Mouse (Mus musculus) gastrocnemius, adult 2 months (tissue): Measurements from ENCODE around the gene Slc35c1. TPM values are rescaled to one million over a fixed set of nuclear protein-coding genes. Genes with fewer than 3 reads are reported as not detected.

Experiments used
- DNase-seq: peaks from one replicate; pipeline ENCODE4 v3.0.0; 2022
- H3K27ac ChIP-seq: fragments of 200-600 bp; 2 replicates; pipeline ENCODE4 v1.8.1; 2022; ENCODE audit warnings: mild to moderate bottlenecking
- H3K4me3 ChIP-seq: fragments of 200-600 bp; 2 replicates; pipeline ENCODE4 v1.8.1; 2022; ENCODE audit warnings: mild to moderate bottlenecking, moderate library complexity
- CTCF ChIP-seq: fragments of 200-600 bp; IDR thresholded peaks from 2 replicates; pipeline ENCODE4 v1.8.1; 2022; ENCODE audit warnings: antibody characterized with exemption, mild to moderate bottlenecking, moderate library complexity
- intact Hi-C: fragments of 180-260 bp; cut with DNase I; formaldehyde crosslinking; loops from one replicate; pipeline ENCODE4 v1.15.1; 2025
- total RNA-seq, 2 experiments: library from RNA; stranded (reverse); gene quantifications; 2 replicates each; pipeline ENCODE4 v1.2.3; 2021

Gene Slc35c1
- total RNA-seq, 2 experiments from 2014 or later = 4.9 to 5.1 TPM

DNA sequence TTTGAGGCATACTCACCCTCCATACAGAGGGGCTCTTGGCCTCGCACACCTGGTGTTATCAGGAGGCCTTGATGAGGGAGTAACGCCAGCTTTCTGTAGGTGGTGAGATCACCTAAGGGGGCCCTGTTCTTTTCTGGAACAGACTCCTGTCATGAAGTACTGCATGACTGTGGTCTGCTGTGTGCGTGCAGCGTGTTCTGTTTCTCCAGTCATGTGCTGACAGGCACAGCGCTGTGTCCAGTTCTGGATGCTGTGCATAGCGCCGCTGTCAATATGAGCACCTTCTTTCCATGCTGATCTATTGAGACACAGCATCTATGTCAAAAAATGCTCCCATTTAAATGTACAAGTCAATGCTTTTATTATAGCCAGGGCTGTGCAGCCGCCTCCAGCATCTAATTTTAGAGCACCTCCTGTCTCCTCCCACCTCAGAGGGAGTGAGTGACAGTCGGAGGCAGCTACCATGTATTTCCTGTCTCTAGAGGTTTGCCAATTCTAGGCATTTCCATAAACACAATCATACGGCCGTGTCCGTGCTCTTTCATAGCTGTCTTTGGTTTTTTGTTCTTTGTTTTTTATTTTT is 17.8 kb downstream of the Slc35c1 start:
- no peak overlapping the region for H3K27ac ChIP-seq
- no peak overlapping the region for H3K4me3 ChIP-seq
- no peak for TF ChIP-seq CTCF
- peak; percentile 18 for DNase-seq
- intact Hi-C loops = no loop called here

- no peak for DNase-seq
- Histone ChIP-seq H3K27ac (no peak overlapping the region), H3K4me3 (no peak overlapping the region)
- intact Hi-C loops = no loop called here
- no peak for TF ChIP-seq CTCF
Measured at GRCm38 (mm10) chr2:92440432-92440831, 19.9 kb downstream of the Slc35c1 start.

DNA sequence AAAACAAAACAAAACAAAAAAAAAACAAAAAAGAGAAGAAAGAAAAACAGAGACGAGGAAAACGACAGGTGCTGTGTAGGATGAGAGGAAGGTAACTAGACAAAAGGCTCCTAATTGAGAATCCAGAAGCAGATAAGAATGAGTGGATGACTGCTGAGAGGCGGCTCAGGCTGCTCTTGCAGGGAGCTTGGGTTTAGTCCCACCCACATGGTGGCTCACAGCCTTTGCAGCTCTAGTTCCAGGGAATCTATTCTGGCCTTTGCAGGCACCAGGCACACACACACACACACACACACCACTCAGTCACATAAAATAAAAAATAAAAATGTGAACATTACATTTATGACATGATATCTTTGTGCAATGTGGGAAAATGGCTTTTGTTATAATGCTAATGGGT is 21.8 kb downstream of the Slc35c1 start:
- intact Hi-C loops = loop anchor here (1.0 to 5.0 kb wide), 5 partner anchors 86 to 451 kb away; no protein-coding TSS in a partner anchor
- DNase-seq = no peak
- TF ChIP-seq CTCF = no peak
- Histone ChIP-seq H3K27ac (no peak overlapping the region), H3K4me3 (no peak overlapping the region)

DNA sequence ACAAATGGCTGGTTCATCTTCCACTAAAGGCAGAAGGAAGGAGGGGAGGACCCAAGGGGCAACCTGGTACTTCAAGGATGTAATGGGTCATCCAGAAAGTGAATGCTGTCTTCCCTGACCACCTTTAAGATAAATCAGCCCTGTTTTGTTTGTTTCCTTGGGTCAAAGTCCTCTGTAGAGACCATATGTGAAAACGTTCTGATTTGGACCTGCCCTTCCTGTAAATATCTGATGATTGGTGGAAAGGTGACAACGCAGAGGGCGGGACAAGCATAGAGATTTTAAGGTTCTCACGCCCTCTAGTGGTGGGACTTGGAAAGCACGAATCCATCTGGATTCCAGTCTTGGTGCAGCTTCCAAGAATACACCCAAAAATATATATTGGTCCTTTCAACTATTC is 22.5 kb downstream of the Slc35c1 start:
- peak; percentile 95 for TF ChIP-seq CTCF
- Histone ChIP-seq H3K4me3 (peak overlapping the region; percentile 50; the same call in 1 of the 2 replicates), H3K27ac (peak overlapping the region; percentile 72)
- intact Hi-C loops = loop anchor here (1.0 to 5.0 kb wide), 6 partner anchors 63 to 451 kb away; partner anchors contain the start of genes Large2 and Pex16
- DNase-seq = peak; percentile 85

DNA sequence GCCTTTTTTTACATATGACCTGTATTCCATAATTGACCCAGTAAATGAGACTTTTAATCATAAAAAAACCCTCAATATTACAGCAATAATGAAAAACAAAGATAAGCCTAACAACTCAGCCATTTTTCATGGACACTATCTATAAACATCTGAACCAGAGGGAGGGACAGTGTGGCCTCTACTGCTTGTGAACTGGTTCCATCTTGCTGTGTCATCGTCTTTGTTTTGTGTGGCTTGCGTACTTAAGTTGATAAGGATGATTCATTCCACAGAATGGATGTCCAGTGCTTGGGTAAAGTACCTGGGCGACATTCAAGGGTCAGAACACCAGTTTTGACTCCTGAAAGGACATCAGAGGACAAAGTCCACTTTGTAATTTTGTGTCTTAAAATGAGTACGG is 23.0 kb downstream of the Slc35c1 start:
- intact Hi-C loops = loop anchor here (2.0 to 5.0 kb wide), 5 partner anchors 63 to 450 kb away; partner anchors contain the start of genes Large2 and Pex16
- H3K4me3 ChIP-seq = no peak overlapping the region
- TF ChIP-seq CTCF = no peak
- DNase-seq = no peak
- H3K27ac ChIP-seq = peak overlapping the region; percentile 72

GRCm38 (mm10) chr2:92435023-92435422 is 25.3 kb downstream of the Slc35c1 start:
- Histone ChIP-seq H3K27ac (peak overlapping the region; percentile 97), H3K4me3 (peak overlapping the region; percentile 84)
- TF ChIP-seq CTCF = no peak
- DNase-seq = no peak
- intact Hi-C loops = loop anchor here (5.0 kb wide), 4 partner anchors 83 to 448 kb away; no protein-coding TSS in a partner anchor

DNA sequence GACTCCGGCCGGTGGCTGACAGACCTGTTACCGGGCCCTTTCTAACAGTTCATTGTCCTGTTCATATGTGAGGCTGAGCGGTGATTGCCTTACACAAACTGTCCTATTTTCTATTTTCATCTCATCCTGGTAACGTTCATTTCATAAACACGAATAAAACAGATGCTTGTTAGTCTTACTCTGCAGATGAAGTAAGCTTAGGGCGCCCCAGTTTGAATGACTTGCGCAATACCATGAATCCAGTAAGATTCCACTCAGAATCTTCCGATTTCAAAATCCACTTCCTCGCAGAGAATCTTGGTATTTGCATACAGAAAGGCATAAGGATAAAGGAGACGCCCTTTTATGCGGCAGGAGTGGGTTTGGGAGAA is 26.0 kb downstream of the Slc35c1 start:
- DNase-seq = no peak
- Histone ChIP-seq H3K27ac (peak overlapping the region; percentile 97), H3K4me3 (peak overlapping the region; percentile 84)
- intact Hi-C loops = no loop called here
- TF ChIP-seq CTCF = no peak

GRCm38 (mm10) chr2:92433578-92434374 is 26.6 kb downstream of the Slc35c1 start, which contains the start of gene Cry2:
Gene Cry2 (minus strand): TSS chr2:92434043.
- Histone ChIP-seq H3K27ac (peak within 1 kb of the TSS; percentile 97), H3K4me3 (peak within 1 kb of the TSS; percentile 84)
- DNase-seq = peak; percentile 99
- intact Hi-C loops = no loop called here
- TF ChIP-seq CTCF = no peak

DNA sequence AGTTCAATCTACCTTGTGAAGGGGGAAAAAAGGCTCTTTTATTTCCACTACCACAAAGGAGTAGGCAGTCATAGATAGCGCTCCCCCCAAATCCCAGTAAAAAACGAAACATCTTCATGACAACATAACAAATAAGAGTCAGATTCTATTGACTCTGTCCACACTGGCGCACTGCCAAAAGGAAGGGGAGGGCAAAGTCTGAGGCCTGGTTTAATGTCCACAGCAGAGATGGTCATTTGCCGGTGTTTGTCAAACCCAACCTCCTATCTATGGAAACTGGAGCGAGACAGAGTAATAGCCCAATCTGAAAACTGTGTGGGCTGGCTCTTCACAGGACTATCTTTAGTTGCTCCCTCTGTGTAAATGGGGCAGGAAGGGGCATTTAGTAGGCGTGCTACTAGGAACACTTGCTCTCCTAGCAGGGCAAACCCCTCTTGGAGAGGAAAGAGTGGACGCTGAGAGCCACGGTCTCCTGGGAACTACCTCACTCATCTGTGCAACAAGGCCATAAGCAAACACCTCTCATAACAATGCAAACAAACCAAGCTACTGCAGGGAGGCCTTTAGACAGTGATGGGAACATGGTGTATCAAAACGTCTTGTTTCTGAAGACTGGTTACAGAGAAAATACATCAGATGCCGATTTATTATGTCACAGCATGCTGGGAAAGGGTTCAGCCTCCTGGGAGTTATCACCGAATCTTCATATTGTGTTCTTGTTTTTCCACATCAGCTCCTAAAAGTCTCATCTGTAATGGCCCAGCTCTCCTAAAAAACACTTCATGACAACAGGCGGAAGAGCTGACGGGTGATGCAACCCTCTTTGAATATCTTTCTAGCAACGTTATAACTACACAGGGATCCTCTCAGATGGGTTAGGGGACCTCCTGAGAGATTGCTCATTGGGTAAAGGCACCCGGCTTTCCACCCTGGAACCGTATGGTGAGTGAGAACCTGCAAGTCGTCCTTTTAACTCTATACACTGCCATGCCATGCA is 27.7 kb downstream of the Slc35c1 start:
- H3K27ac ChIP-seq = peak overlapping the region; percentile 97
- intact Hi-C loops = no loop called here
- no peak for TF ChIP-seq CTCF
- DNase-seq = peak; percentile 75
- peak overlapping the region; percentile 84 for H3K4me3 ChIP-seq

- Histone ChIP-seq H3K27ac (peak overlapping the region; percentile 97), H3K4me3 (peak overlapping the region; percentile 84)
- TF ChIP-seq CTCF = no peak
- DNase-seq = no peak
- intact Hi-C loops = no loop called here
Measured at GRCm38 (mm10) chr2:92431611-92432179, 28.6 kb downstream of the Slc35c1 start.

- intact Hi-C loops = no loop called here
- peak; percentile 83 for DNase-seq
- TF ChIP-seq CTCF = no peak; the same call in 1 of the 2 replicates
- peak overlapping the region; percentile 97 for H3K27ac ChIP-seq
- H3K4me3 ChIP-seq = peak overlapping the region; percentile 84
Measured at GRCm38 (mm10) chr2:92430723-92431541, 29.4 kb downstream of the Slc35c1 start.
